Mouse (Mus musculus): ENCODE measurements around the gene Ccdc148. TPM values are rescaled to one million over a fixed set of nuclear protein-coding genes. Genes with fewer than 3 reads are reported as not detected.

The Ccdc148 gene
- total and polyA plus RNA-seq, 2 experiments from 2014 or later: 0.46 to 0.56 TPM

DNA sequence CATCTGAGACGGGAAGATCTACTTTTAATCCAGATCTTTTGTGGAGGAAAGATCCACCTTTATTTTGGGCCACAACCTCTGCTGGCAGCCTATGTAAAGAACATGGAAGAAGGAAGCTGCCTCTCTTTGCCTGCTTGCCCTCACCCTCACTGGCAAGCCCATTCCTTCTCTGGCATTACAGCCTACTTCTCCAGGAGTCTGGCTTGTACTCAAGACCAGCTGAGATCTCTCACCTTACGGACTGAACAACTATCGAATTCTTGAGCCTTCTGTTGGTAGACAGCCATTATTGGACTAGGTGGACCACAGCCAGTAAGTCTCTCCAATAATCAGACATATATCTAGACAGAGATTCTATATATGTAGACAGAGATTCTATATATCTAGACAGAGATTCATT lies 208.4 kb downstream of the Ccdc148 start:
- TF ChIP-seq CTCF (IDR thresholded peaks at IDR 0.05; ENCODE audit: low read depth) (no peak), EP300 (IDR thresholded peaks at IDR 0.05; ENCODE audit: low read depth) (no peak)
- no peak overlapping the region for H3K27ac ChIP-seq (ENCODE audit: low read depth)
- DNase-seq (ENCODE audit: low spot score): no peak
- no peak for ATAC-seq (ENCODE audit: insufficient read depth, low read depth)
- no peak overlapping the region for H3K9ac ChIP-seq (replicated peaks; ENCODE audit: low read depth, low read length)
- H3K4me2 ChIP-seq (ENCODE audit: low read depth, low read length): no peak overlapping the region
- no peaks in the 10 kb centered on the region for H3K36me3 ChIP-seq (replicated peaks; ENCODE audit: control insufficient read depth, insufficient read depth, low read length)
- WGBS: 87% methylated on average over 3 of the region's 3 CpGs
- no peaks in the 10 kb centered on the region for H3K4me1 ChIP-seq (ENCODE audit: control insufficient read depth, insufficient read depth)
- no peaks in the 10 kb centered on the region for H3K9me3 ChIP-seq (replicated peaks; ENCODE audit: control insufficient read depth, low read length)
- no peak overlapping the region for H3K4me3 ChIP-seq (ENCODE audit: low read depth, low read length)
- H3K27me3 ChIP-seq (ENCODE audit: control insufficient read depth, insufficient read depth, low read length): no peaks in the 10 kb centered on the region

DNA sequence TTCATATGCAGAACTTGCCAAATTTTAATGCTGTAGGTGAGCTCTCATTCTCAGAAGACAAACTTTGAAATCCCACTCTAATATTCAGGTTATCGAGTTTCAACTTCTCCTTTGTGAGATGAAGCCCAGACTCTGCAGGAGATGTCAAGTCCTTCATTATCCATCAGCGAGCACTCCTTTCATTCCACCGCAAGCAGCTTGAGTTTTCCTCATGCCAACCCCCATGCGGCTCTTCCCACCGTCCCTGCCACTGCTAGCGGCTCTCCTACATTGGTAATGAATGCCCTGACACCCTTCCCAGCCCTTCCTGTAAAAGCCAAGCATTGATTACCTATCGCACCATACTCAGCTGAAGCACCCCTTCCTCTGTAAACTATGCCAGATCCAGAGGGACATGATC lies 211.7 kb downstream of the Ccdc148 start:
- H3K27ac ChIP-seq (ENCODE audit: low read depth): no peak overlapping the region
- WGBS: 80% methylated on average over 7 of the region's 7 CpGs
- H3K4me3 ChIP-seq (ENCODE audit: low read depth, low read length): no peak overlapping the region
- ATAC-seq (ENCODE audit: insufficient read depth, low read depth) (no peak), DNase-seq (ENCODE audit: low spot score) (no peak)
- TF ChIP-seq EP300 (IDR thresholded peaks at IDR 0.05; ENCODE audit: low read depth): no peak
- TF ChIP-seq CTCF (IDR thresholded peaks at IDR 0.05; ENCODE audit: low read depth): no peak
- no peak overlapping the region for H3K9ac ChIP-seq (replicated peaks; ENCODE audit: low read depth, low read length)
- H3K36me3 ChIP-seq (replicated peaks; ENCODE audit: control insufficient read depth, insufficient read depth, low read length): no peaks in the 10 kb centered on the region
- H3K4me2 ChIP-seq (ENCODE audit: low read depth, low read length): no peak overlapping the region
- H3K9me3 ChIP-seq (replicated peaks; ENCODE audit: control insufficient read depth, low read length): no peaks in the 10 kb centered on the region
- H3K27me3 ChIP-seq (ENCODE audit: control insufficient read depth, insufficient read depth, low read length): no peaks in the 10 kb centered on the region
- H3K4me1 ChIP-seq (ENCODE audit: control insufficient read depth, insufficient read depth): no peaks in the 10 kb centered on the region

DNA sequence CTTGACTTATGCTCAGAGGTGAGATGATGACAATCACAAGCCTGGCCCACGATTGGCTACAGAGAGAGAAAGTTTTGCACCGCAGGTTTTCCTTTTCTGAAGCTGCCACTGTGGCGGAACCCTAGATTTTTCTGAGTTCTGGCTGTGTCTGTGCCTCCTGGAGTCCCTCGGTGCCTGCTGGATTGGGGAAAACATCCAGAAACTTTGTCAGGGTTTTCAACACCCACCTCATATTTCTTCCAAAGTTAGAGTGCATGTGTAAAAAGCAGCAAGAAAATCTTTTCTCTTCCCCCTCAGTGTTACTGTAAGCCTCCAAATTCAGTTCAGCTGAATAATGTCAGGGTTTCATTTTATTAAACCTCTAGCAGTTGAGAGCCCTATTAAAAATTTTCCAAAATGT lies 219.1 kb downstream of the Ccdc148 start:
- H3K27ac ChIP-seq (ENCODE audit: low read depth): no peak overlapping the region

DNA sequence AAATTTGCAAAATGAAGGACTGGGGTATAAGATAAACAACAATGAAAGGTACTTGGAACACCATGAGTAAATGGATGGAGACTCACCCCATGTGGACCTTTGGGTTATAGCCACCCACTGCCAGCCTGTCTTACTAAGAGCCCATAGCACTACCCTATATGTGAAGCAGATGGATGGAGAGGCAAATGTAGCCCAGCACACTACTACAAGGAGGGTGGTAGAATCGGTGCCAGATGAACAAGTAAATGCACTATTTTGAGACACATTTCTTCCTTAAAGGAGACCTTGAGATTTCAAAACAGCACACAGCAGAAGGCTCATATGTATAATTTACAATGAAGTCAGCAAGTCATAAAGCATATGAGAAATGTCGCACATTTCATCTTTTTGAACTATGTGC lies 234.9 kb downstream of the Ccdc148 start:
- WGBS: 90% methylated on average over 2 of the region's 2 CpGs
- H3K4me1 ChIP-seq (ENCODE audit: control insufficient read depth, insufficient read depth): no peaks in the 10 kb centered on the region
- H3K9ac ChIP-seq (replicated peaks; ENCODE audit: low read depth, low read length): no peak overlapping the region
- H3K27me3 ChIP-seq (ENCODE audit: control insufficient read depth, insufficient read depth, low read length): no peaks in the 10 kb centered on the region
- H3K4me2 ChIP-seq (ENCODE audit: low read depth, low read length): no peak overlapping the region
- no peak overlapping the region for H3K4me3 ChIP-seq (ENCODE audit: low read depth, low read length)
- DNase-seq (ENCODE audit: low spot score) (no peak), ATAC-seq (ENCODE audit: insufficient read depth, low read depth) (no peak)
- H3K9me3 ChIP-seq (replicated peaks; ENCODE audit: control insufficient read depth, low read length): no peaks in the 10 kb centered on the region
- H3K36me3 ChIP-seq (replicated peaks; ENCODE audit: control insufficient read depth, insufficient read depth, low read length): no peaks in the 10 kb centered on the region
- TF ChIP-seq EP300 (IDR thresholded peaks at IDR 0.05; ENCODE audit: low read depth): no peak
- no peak for TF ChIP-seq CTCF (IDR thresholded peaks at IDR 0.05; ENCODE audit: low read depth)
- H3K27ac ChIP-seq (ENCODE audit: low read depth): no peak overlapping the region

More for the DNA sequence above, 219.1 kb downstream of the Ccdc148 start:
- ATAC-seq (ENCODE audit: insufficient read depth, low read depth) (no peak), DNase-seq (ENCODE audit: low spot score) (no peak)
- no peak overlapping the region for H3K9ac ChIP-seq (replicated peaks; ENCODE audit: low read depth, low read length)
- H3K9me3 ChIP-seq (replicated peaks; ENCODE audit: control insufficient read depth, low read length): no peaks in the 10 kb centered on the region
- WGBS: 76% methylated on average over 4 of the region's 4 CpGs
- H3K36me3 ChIP-seq (replicated peaks; ENCODE audit: control insufficient read depth, insufficient read depth, low read length): no peaks in the 10 kb centered on the region
- no peaks in the 10 kb centered on the region for H3K4me1 ChIP-seq (ENCODE audit: control insufficient read depth, insufficient read depth)
- no peaks in the 10 kb centered on the region for H3K27me3 ChIP-seq (ENCODE audit: control insufficient read depth, insufficient read depth, low read length)
- H3K4me2 ChIP-seq (ENCODE audit: low read depth, low read length): no peak overlapping the region
- no peak overlapping the region for H3K4me3 ChIP-seq (ENCODE audit: low read depth, low read length)
- TF ChIP-seq CTCF (IDR thresholded peaks at IDR 0.05; ENCODE audit: low read depth) (no peak), EP300 (IDR thresholded peaks at IDR 0.05; ENCODE audit: low read depth) (no peak)

DNA sequence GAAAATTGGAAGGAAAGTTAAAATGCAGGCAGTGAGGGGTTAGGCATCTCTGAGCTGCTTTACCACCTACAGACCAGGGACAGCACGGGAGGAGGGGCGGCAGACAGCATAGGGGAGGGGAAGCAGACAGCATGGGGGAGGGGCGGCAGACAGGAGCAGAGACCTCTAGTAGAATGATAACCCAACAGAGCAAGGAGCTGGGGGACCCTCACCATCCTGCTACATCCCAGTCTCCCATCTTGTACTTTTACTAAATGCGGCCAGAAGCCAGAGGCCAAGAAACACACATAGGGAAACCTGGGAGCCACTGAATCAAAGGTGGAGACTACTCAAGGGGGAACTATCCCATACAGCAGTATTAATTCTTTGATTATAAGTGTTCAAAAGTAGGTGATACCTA lies 242.1 kb downstream of the Ccdc148 start:
- ATAC-seq (ENCODE audit: insufficient read depth, low read depth): no peak
- TF ChIP-seq EP300 (IDR thresholded peaks at IDR 0.05; ENCODE audit: low read depth) (no peak), CTCF (IDR thresholded peaks at IDR 0.05; ENCODE audit: low read depth) (no peak)
- Histone ChIP-seq H3K27ac (ENCODE audit: low read depth) (no peak overlapping the region), H3K36me3 (replicated peaks; ENCODE audit: control insufficient read depth, insufficient read depth, low read length) (no peaks in the 10 kb centered on the region), H3K4me2 (ENCODE audit: low read depth, low read length) (no peak overlapping the region), H3K4me3 (ENCODE audit: low read depth, low read length) (no peak overlapping the region), H3K9ac (replicated peaks; ENCODE audit: low read depth, low read length) (no peak overlapping the region), H3K4me1 (ENCODE audit: control insufficient read depth, insufficient read depth) (no peaks in the 10 kb centered on the region), H3K27me3 (ENCODE audit: control insufficient read depth, insufficient read depth, low read length) (no peaks in the 10 kb centered on the region), H3K9me3 (replicated peaks; ENCODE audit: control insufficient read depth, low read length) (no peaks in the 10 kb centered on the region)
- 66% methylated on average over 4 of the region's 4 CpGs for WGBS
- no peak for DNase-seq (ENCODE audit: low spot score)

DNA sequence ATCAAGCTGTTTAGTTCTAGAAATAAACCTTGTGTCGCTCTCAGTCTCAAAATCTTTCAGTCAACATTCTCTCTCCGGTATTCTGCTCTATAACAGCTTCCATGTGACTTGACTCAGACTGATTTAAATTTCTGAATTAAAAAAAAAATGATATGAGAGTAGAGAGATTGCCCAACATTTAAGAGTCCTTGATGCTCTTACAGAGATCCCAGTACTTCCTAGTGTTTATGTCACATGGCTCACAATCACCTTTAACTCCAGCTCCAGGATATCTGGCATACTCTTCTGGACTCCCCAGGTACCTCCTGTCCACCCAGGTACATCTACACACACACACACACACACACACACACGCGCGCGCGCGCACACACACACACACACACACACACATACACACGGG lies 248.1 kb downstream of the Ccdc148 start:
- Histone ChIP-seq H3K4me1 (ENCODE audit: control insufficient read depth, insufficient read depth) (peaks cover 4% of the 10 kb centered on the region; the same call in 1 of the 2 replicates), H3K4me2 (ENCODE audit: low read depth, low read length) (no peak overlapping the region), H3K27me3 (ENCODE audit: control insufficient read depth, insufficient read depth, low read length) (no peaks in the 10 kb centered on the region), H3K27ac (ENCODE audit: low read depth) (no peak overlapping the region), H3K36me3 (replicated peaks; ENCODE audit: control insufficient read depth, insufficient read depth, low read length) (no peaks in the 10 kb centered on the region), H3K4me3 (ENCODE audit: low read depth, low read length) (no peak overlapping the region), H3K9ac (replicated peaks; ENCODE audit: low read depth, low read length) (no peak overlapping the region), H3K9me3 (replicated peaks; ENCODE audit: control insufficient read depth, low read length) (no peaks in the 10 kb centered on the region)
- no peak for ATAC-seq (ENCODE audit: insufficient read depth, low read depth)
- WGBS: 95% methylated on average over 9 of the region's 9 CpGs
- no peak for DNase-seq (ENCODE audit: low spot score)
- TF ChIP-seq CTCF (IDR thresholded peaks at IDR 0.05; ENCODE audit: low read depth) (no peak), EP300 (IDR thresholded peaks at IDR 0.05; ENCODE audit: low read depth) (no peak)
